Mouse (Mus musculus) lung, adult 10 weeks (tissue): Measurements from ENCODE around the gene Krt12. TPM values are rescaled to one million over a fixed set of nuclear protein-coding genes. Genes with fewer than 3 reads are reported as not detected.

Experiments used
- polyA plus RNA-seq: library from polyadenylated mRNA; stranded (reverse); fragments of 350-450 nt; fragmentation: Illumina TruSeq; extraction: RNeasy Lipid Tissue Mini Kit (QIAGEN cat#74804); gene quantifications from one replicate; pipeline ENCODE4 v1.2.3, GENCODE M21; 2014; ENCODE audit warnings: low read depth, low replicate concordance; ENCODE audit not compliant: insufficient read depth

The Krt12 gene
- not detected for polyA plus RNA-seq

DNA sequence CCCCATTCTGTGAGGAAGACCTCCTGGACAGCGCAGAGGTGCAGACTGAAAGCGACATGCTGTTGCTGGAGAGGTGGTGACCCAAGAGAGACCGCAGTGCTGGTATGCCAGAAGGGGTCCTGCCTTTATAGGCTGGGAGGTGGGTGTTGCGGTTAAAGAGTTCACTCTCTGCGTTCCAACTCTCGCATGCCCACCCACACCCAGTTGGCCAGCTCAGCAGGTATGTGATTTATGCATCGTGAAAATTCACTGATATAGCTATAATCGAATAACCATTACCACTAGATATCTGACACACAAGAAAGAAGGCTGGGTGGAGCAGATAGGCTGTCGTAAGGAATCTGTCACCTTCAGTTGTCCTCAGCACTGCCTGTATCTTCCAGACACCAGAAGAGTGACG lies at the start of gene Krt12:
Gene Krt12 (minus strand): TSS at position 101 of the 400 bp plus-strand sequence.

DNA sequence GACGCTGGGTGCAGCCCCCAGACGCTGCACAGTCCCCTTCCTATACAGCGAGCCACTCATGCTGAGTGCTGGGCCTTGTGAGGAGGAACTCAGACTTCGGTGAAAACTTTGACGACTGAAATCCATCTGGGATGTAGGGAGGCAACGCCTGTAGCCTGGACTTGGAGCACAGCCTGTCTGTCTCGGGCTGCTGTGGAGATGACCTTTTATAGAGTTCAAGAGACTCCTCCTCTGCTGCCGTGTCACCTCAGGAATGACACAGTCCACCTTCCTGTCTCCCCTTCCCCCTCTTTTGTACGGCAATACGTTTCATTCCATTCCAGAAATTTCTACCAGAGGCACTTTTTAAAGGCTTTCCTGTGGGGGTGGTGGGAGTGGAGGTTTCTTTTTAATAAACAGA lies 15.9 kb upstream of the Krt12 start, which contains the start of gene Krt20:
Gene Krt20 (minus strand): TSS at position 179 of the 400 bp plus-strand sequence.

DNA sequence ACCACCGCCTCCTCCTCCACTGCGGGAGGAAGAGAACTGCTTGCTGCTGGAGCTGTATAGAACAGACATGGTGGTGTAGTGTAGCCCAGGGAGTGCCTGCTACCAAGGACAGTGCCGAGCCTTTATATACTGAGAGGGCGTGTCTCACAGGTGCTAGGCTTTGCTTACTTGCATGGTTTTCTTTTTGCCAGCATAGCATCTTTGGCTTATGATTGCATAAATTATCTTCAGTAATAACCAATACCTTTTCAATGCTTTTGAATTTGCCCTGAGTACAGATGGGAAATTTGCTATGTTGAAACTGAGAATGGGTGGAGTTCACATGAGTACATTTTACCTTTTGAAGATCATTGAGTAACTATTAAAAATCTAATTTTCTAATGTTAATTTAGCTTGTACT lies 32.8 kb downstream of the Krt12 start, which contains the start of gene Krt10:
Gene Krt10 (minus strand): TSS at position 101 of the 400 bp plus-strand sequence.

DNA sequence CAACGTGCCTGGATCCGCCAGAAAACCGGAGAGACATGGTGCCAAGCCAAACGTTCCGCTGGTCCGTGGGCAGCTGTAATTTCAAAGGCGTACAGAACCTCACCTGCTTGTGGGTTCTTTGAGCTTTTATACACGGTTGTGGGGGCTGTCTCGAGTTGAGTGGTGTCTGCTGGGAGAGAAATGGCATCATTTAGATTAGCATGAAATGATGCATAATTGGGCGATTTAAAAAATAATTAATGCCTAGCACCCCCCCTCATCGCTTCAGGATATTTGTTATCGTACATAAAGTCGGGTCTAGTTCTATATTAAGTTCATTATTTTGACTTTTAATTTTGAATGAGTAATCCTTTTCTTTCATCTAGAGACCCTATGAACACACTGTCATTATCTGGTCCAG lies 47.3 kb downstream of the Krt12 start, which contains the start of gene Krt28:
Gene Krt28 (minus strand): TSS at position 101 of the 400 bp plus-strand sequence.

Other genes starting within 250 kb of the Krt12 start
- 64.1 TPM for gene Smarce1, start 191.2 kb downstream of the Krt12 start, polyA plus RNA-seq
- 0.65 TPM for gene Krt222, start 178.2 kb downstream of the Krt12 start, polyA plus RNA-seq
- gene Krt24, start 137.0 kb downstream of the Krt12 start, polyA plus RNA-seq = not detected
- gene Krt25, start 99.3 kb downstream of the Krt12 start, polyA plus RNA-seq = not detected
- gene Krt26, start 84.3 kb downstream of the Krt12 start, polyA plus RNA-seq = not detected
- gene Krt27, start 71.2 kb downstream of the Krt12 start, polyA plus RNA-seq = not detected
- gene Krt28, start 47.4 kb downstream of the Krt12 start, polyA plus RNA-seq = not detected
- gene Krt10, start 32.9 kb downstream of the Krt12 start, polyA plus RNA-seq = 7.6 TPM
- gene Krt20, start 15.9 kb upstream of the Krt12 start, polyA plus RNA-seq = not detected
- gene Krt23, start 70.9 kb upstream of the Krt12 start, polyA plus RNA-seq = 18.8 TPM
- gene Krt39, start 99.1 kb upstream of the Krt12 start, polyA plus RNA-seq = not detected
- gene Krt40, start 120.9 kb upstream of the Krt12 start, polyA plus RNA-seq = not detected
- not detected for gene Krtap3-3, start 128.6 kb upstream of the Krt12 start, polyA plus RNA-seq
- not detected for gene Krtap3-2, start 134.6 kb upstream of the Krt12 start, polyA plus RNA-seq
- gene Gm11939, start 137.2 kb upstream of the Krt12 start, polyA plus RNA-seq = not detected
- gene Krtap3-1, start 144.4 kb upstream of the Krt12 start, polyA plus RNA-seq = not detected
- gene Krtap1-5, start 158.8 kb upstream of the Krt12 start, polyA plus RNA-seq = not detected
- gene Krtap1-4, start 161.4 kb upstream of the Krt12 start, polyA plus RNA-seq = not detected
- gene Krtap1-3, start 169.1 kb upstream of the Krt12 start, polyA plus RNA-seq = not detected
- not detected for gene Krtap9-3, start 175.8 kb upstream of the Krt12 start, polyA plus RNA-seq
- not detected for gene Gm11938, start 181.0 kb upstream of the Krt12 start, polyA plus RNA-seq
- not detected for gene Gm11937, start 187.9 kb upstream of the Krt12 start, polyA plus RNA-seq
- gene Krtap2-4, start 192.6 kb upstream of the Krt12 start, polyA plus RNA-seq = not detected
- not detected for gene Gm11562, start 198.2 kb upstream of the Krt12 start, polyA plus RNA-seq
- not detected for gene Krtap4-1, start 206.0 kb upstream of the Krt12 start, polyA plus RNA-seq
- not detected for gene Krtap4-2, start 212.8 kb upstream of the Krt12 start, polyA plus RNA-seq
- not detected for gene Krtap4-7, start 221.8 kb upstream of the Krt12 start, polyA plus RNA-seq
- not detected for gene Gm11555, start 228.0 kb upstream of the Krt12 start, polyA plus RNA-seq
- gene Gm11563, start 236.7 kb upstream of the Krt12 start, polyA plus RNA-seq = not detected
- not detected for gene Krtap4-6, start 243.7 kb upstream of the Krt12 start, polyA plus RNA-seq